Mouse (Mus musculus): Measurements from ENCODE around the gene Tmem81.

DNA sequence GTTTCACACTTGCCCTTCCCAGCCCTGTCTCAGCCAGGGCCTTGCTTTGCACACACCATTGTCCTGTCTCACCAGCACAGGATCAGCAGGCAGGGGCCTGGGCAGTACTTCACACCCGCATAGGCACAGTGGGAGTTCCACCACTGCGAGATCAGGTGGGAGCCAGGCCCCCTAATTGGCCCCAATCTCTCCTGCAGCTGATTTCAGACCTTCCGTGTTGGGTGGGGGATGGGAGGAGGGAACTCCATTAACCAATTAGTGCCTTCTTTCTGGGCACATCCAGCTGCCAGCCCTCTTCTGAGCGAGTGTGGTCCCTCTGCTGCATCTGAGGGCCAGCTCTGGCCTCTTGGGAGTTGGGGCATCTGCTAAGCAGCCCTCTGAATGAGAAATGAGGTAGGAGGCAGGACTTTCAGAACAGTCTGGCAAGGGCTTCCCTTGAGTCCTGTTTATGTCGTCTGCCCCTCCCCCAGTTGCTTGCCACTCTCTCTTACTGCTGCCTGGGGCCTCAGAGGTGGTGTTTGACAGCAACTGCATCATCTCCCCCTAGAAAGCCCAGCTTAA, 24.7 kb downstream of the Tmem81 start:
- TF ChIP-seq CTCF (IDR thresholded peaks at IDR 0.05; ENCODE audit: control insufficient read depth, insufficient read depth, low read length) (no peak), POLR2A (IDR thresholded peaks at IDR 0.05; ENCODE audit: borderline replicate concordance, control insufficient read depth, low read depth, low read length) (no peak)
